Mouse (Mus musculus): ENCODE results near the gene Ano8.

Ano8 gene

GRCm38 (mm10) chr8:71470913-71471255 is 14.9 kb downstream of the Ano8 start:
- DNase-seq (ENCODE audit: low spot score in 2 of 2), result no peak

- no peak for DNase-seq (ENCODE audit: low spot score in 2 of 2)
Observed at GRCm38 (mm10) chr8:71470146-71470912, 15.4 kb downstream of the Ano8 start.

GRCm38 (mm10) chr8:71469411-71469810 is 16.4 kb downstream of the Ano8 start:
- no peak for DNase-seq (ENCODE audit: low spot score in 2 of 2)

GRCm38 (mm10) chr8:71468916-71469315 is 16.8 kb downstream of the Ano8 start, which contains the start of gene Dda1:
TSS of gene Dda1 (plus strand) at chr8:71469199.
- peak; percentile 91 to 92 for DNase-seq (ENCODE audit: low spot score in 2 of 2)

GRCm38 (mm10) chr8:71468001-71468400 is 17.8 kb downstream of the Ano8 start:
- no peak for DNase-seq (ENCODE audit: low spot score in 2 of 2)

GRCm38 (mm10) chr8:71467201-71467600 is 18.6 kb downstream of the Ano8 start:
- no peak for DNase-seq (ENCODE audit: low spot score in 2 of 2)

GRCm38 (mm10) chr8:71466198-71466597 is 19.6 kb downstream of the Ano8 start:
- no peak for DNase-seq (ENCODE audit: low spot score in 2 of 2)

GRCm38 (mm10) chr8:71465733-71466132 is 20.0 kb downstream of the Ano8 start:
- no peak for DNase-seq (ENCODE audit: low spot score in 2 of 2)

- DNase-seq (ENCODE audit: low spot score in 2 of 2), result peak; percentile 96 to 97
Observed at GRCm38 (mm10) chr8:71464513-71465500, 21.0 kb downstream of the Ano8 start, which contains the start of gene Mrpl34. TSS of gene Mrpl34 (plus strand) at chr8:71464959.

GRCm38 (mm10) chr8:71463188-71464033 is 22.4 kb downstream of the Ano8 start, which contains the start of gene Abhd8:
TSS of gene Abhd8 (minus strand) at chr8:71463655.
- peak; percentile 95 to 96 for DNase-seq (ENCODE audit: low spot score in 2 of 2)

GRCm38 (mm10) chr8:71462786-71463185 is 23.0 kb downstream of the Ano8 start:
- DNase-seq (ENCODE audit: low spot score in 2 of 2), result no peak

GRCm38 (mm10) chr8:71462191-71462590 is 23.6 kb downstream of the Ano8 start:
- no peak for DNase-seq (ENCODE audit: low spot score in 2 of 2)

- DNase-seq (ENCODE audit: low spot score in 2 of 2), result no peak
Observed at GRCm38 (mm10) chr8:71461152-71461840, 24.5 kb downstream of the Ano8 start.

- DNase-seq (ENCODE audit: low spot score in 2 of 2), result no peak
Observed at GRCm38 (mm10) chr8:71460716-71461115, 25.0 kb downstream of the Ano8 start.

GRCm38 (mm10) chr8:71457659-71458270 is 28.0 kb downstream of the Ano8 start:
- DNase-seq (ENCODE audit: low spot score in 2 of 2), result no peak

GRCm38 (mm10) chr8:71456906-71457305 is 28.9 kb downstream of the Ano8 start:
- no peak for DNase-seq (ENCODE audit: low spot score in 2 of 2)

- DNase-seq (ENCODE audit: low spot score in 2 of 2), result no peak
Observed at GRCm38 (mm10) chr8:71454668-71455067, 31.1 kb downstream of the Ano8 start.

GRCm38 (mm10) chr8:71452669-71453068 is 33.1 kb downstream of the Ano8 start:
- no peak for DNase-seq (ENCODE audit: low spot score in 2 of 2)

- DNase-seq (ENCODE audit: low spot score in 2 of 2), result no peak
Observed at GRCm38 (mm10) chr8:71451777-71452176, 34.0 kb downstream of the Ano8 start.

- DNase-seq (ENCODE audit: low spot score in 2 of 2), result no peak
Observed at GRCm38 (mm10) chr8:71451337-71451736, 34.4 kb downstream of the Ano8 start.

Measured in spleen, postnatal 14 days (tissue).